Mouse (Mus musculus) forebrain, embryonic 14.5 days (tissue): Measurements from ENCODE around the gene N4bp1. TPM values are rescaled to one million over a fixed set of nuclear protein-coding genes. Genes with fewer than 3 reads are reported as not detected.

ENCODE experiments used
- ATAC-seq: fragments of 200-750 bp; cut with Nextera tagmentation; 2 replicates; pipeline ENCODE4 v1.8.0; 2017; ENCODE audit warnings: mild to moderate bottlenecking, moderate library complexity
- DNase-seq: peaks from one replicate; pipeline ENCODE4 v3.0.0-alpha.2; 2015; ENCODE audit warnings: low spot score
- H3K27ac ChIP-seq: fragments of 300-500 bp; sonication (generic); 2 replicates; pipeline ENCODE4 v1.5.1; 2014; ENCODE audit warnings: low read depth, mild to moderate bottlenecking, control low read depth, low read length, moderate library complexity
- H3K27me3 ChIP-seq: fragments of 300-500 bp; sonication (generic); replicated peaks from 2 replicates; pipeline ENCODE4 v1.6.1; 2014; ENCODE audit warnings: low read length, control low read depth, mixed read lengths; ENCODE audit not compliant: control insufficient read depth, insufficient read depth
- H3K36me3 ChIP-seq: fragments of 300-500 bp; sonication (generic); 2 replicates; pipeline ENCODE4 v1.6.1; 2014; ENCODE audit warnings: low read length, control low read depth; ENCODE audit not compliant: control insufficient read depth, insufficient read depth
- H3K4me1 ChIP-seq: fragments of 300-500 bp; sonication (generic); 2 replicates; pipeline ENCODE4 v1.6.1; 2014; ENCODE audit warnings: antibody characterized with exemption, low read length, control low read depth; ENCODE audit not compliant: control insufficient read depth, insufficient read depth
- H3K4me2 ChIP-seq: fragments of 300-500 bp; sonication (generic); 2 replicates; pipeline ENCODE4 v1.6.1; 2014; ENCODE audit warnings: mild to moderate bottlenecking, control low read depth, low read length
- H3K4me3 ChIP-seq: fragments of 300-500 bp; sonication (generic); 2 replicates; pipeline ENCODE4 v1.5.1; 2014; ENCODE audit warnings: low read depth, low read length, control low read depth
- H3K9ac ChIP-seq: fragments of 300-500 bp; sonication (generic); 2 replicates; pipeline ENCODE4 v1.6.1; 2014; ENCODE audit warnings: mild to moderate bottlenecking, low read length, control low read depth, moderate library complexity
- H3K9me3 ChIP-seq: fragments of 300-500 bp; sonication (generic); replicated peaks from 2 replicates; pipeline ENCODE4 v1.6.1; 2016; ENCODE audit warnings: low read length, control low read depth, mixed read lengths; ENCODE audit not compliant: control insufficient read depth
- WGBS: fragments of 180-500 bp; shearing (Covaris S2); extraction: QIAGEN DNeasy Blood & Tissue Kit; methylation state at CpG from one replicate; pipeline ENCODE4 v1.1.7; 2014; 5-methylcytosine and 5-hydroxymethylcytosine counted together
- polyA plus RNA-seq: library from polyadenylated mRNA; unstranded; fragments of >200 nt; fragmentation: Nextera tagmentation; extraction: Ambion mirVana; gene quantifications from 2 replicates; pipeline ENCODE4 v1.2.1, GENCODE M21; 2014

The N4bp1 gene
- polyA plus RNA-seq, 1 experiment from 2014 or later = 8.3 TPM

GRCm38 (mm10) chr8:86762806-86763205, 122.3 kb downstream of the N4bp1 start:
- no peaks in the 10 kb centered on the region for H3K27me3 ChIP-seq
- no peak overlapping the region for H3K27ac ChIP-seq
- no peak overlapping the region for H3K9ac ChIP-seq
- H3K9me3 ChIP-seq = no peaks in the 10 kb centered on the region
- DNase-seq (no peak), ATAC-seq (no peak)
- no peak overlapping the region for H3K4me3 ChIP-seq
- no peaks in the 10 kb centered on the region for H3K36me3 ChIP-seq
- 52% methylated on average over 5 of the region's 5 CpGs for WGBS
- no peak overlapping the region for H3K4me2 ChIP-seq
- no peaks in the 10 kb centered on the region for H3K4me1 ChIP-seq

DNA sequence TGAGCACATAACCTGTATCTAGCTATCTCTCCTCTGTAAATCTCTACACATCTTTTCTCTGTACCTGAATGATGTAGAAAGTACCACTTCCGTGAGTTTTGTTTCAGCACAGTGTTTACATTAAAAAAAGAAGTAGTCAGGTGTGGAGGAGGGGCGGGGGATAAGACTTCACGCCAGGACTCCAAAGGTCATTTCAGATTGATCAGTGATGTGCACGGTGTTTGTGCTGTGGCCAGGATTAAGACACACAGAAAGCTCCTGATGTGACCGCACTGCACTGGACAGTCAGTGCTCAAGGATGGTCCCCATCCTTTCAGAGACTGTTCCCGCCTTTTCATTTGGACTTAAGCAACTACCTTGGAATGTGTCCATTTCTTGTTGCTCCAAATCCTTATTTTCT, 124.3 kb downstream of the N4bp1 start:
- ATAC-seq (no peak), DNase-seq (no peak)
- H3K4me3 ChIP-seq = no peak overlapping the region
- H3K27ac ChIP-seq = no peak overlapping the region
- 48% methylated on average over 6 of the region's 6 CpGs for WGBS
- no peaks in the 10 kb centered on the region for H3K36me3 ChIP-seq
- H3K27me3 ChIP-seq = no peaks in the 10 kb centered on the region
- H3K4me2 ChIP-seq = no peak overlapping the region
- H3K9ac ChIP-seq = no peak overlapping the region
- H3K9me3 ChIP-seq = no peaks in the 10 kb centered on the region
- peaks cover 6% of the 10 kb centered on the region for H3K4me1 ChIP-seq

GRCm38 (mm10) chr8:86759090-86759491, 126.0 kb downstream of the N4bp1 start:
- H3K4me2 ChIP-seq = no peak overlapping the region
- no peak overlapping the region for H3K9ac ChIP-seq
- H3K9me3 ChIP-seq = no peaks in the 10 kb centered on the region
- no peaks in the 10 kb centered on the region for H3K27me3 ChIP-seq
- no peaks in the 10 kb centered on the region for H3K36me3 ChIP-seq
- peaks cover 6% of the 10 kb centered on the region for H3K4me1 ChIP-seq
- DNase-seq = no peak
- no peak for ATAC-seq
- H3K4me3 ChIP-seq = no peak overlapping the region
- WGBS = 64% methylated on average over 4 of the region's 4 CpGs
- no peak overlapping the region for H3K27ac ChIP-seq

- Histone ChIP-seq H3K9ac (no peak overlapping the region), H3K27ac (no peak overlapping the region), H3K4me2 (no peak overlapping the region), H3K27me3 (no peaks in the 10 kb centered on the region), H3K9me3 (no peaks in the 10 kb centered on the region), H3K4me3 (no peak overlapping the region), H3K36me3 (no peaks in the 10 kb centered on the region), H3K4me1 (peaks cover 6% of the 10 kb centered on the region)
- 88% methylated on average over 3 of the region's 3 CpGs for WGBS
- ATAC-seq (no peak), DNase-seq (no peak)
Observed at GRCm38 (mm10) chr8:86758651-86759050, 126.4 kb downstream of the N4bp1 start.

Other genes starting within 250 kb of the N4bp1 start
- gene Gm10638, start 139.6 kb downstream of the N4bp1 start, polyA plus RNA-seq = 5.8 and 6.0 TPM in 2 replicates
- 104 and 111 TPM in 2 replicates for gene Siah1a, start 139.3 kb downstream of the N4bp1 start, polyA plus RNA-seq